Mouse (Mus musculus) midbrain, embryonic 14.5 days (tissue): ENCODE results near the gene Atp6v0c. TPM values are rescaled to one million over a fixed set of nuclear protein-coding genes. Genes with fewer than 3 reads are reported as not detected.

ENCODE experiments used
- ATAC-seq: fragments of 200-750 bp; cut with Nextera tagmentation; 2 replicates; pipeline ENCODE4 v1.8.0; 2017; ENCODE audit warnings: moderate number of reproducible peaks, moderate library complexity; ENCODE audit not compliant: low FRiP score, low TSS enrichment
- DNase-seq: peaks from one replicate; pipeline ENCODE4 v3.0.0-alpha.2; 2015
- H3K27ac ChIP-seq: fragments of 300-500 bp; sonication (generic); replicated peaks from 2 replicates; pipeline ENCODE4 v1.5.1; 2014; ENCODE audit warnings: mild to moderate bottlenecking, low read depth, low read length, moderate library complexity
- H3K27me3 ChIP-seq: fragments of 300-500 bp; sonication (generic); 2 replicates; pipeline ENCODE4 v1.6.1; 2014; ENCODE audit warnings: low read length, control low read depth, mixed read lengths; ENCODE audit not compliant: control insufficient read depth, insufficient read depth
- H3K36me3 ChIP-seq: fragments of 300-500 bp; sonication (generic); 2 replicates; pipeline ENCODE4 v1.6.1; 2014; ENCODE audit warnings: low read length, control low read depth; ENCODE audit not compliant: control insufficient read depth, insufficient read depth
- H3K4me1 ChIP-seq: fragments of 300-500 bp; sonication (generic); 2 replicates; pipeline ENCODE4 v1.6.1; 2014; ENCODE audit warnings: mild to moderate bottlenecking, antibody characterized with exemption, low read length, control low read depth; ENCODE audit not compliant: control insufficient read depth, insufficient read depth
- H3K4me2 ChIP-seq: fragments of 300-500 bp; sonication (generic); 2 replicates; pipeline ENCODE4 v1.6.1; 2014; ENCODE audit warnings: mild to moderate bottlenecking, low read length, moderate library complexity
- H3K4me3 ChIP-seq: fragments of 300-500 bp; sonication (generic); replicated peaks from 2 replicates; pipeline ENCODE4 v1.5.1; 2014; ENCODE audit warnings: low read depth, low read length
- H3K9ac ChIP-seq: fragments of 300-500 bp; sonication (generic); replicated peaks from 2 replicates; pipeline ENCODE4 v1.6.1; 2014; ENCODE audit warnings: mild to moderate bottlenecking, low read length, moderate library complexity
- H3K9me3 ChIP-seq: fragments of 300-500 bp; sonication (generic); 2 replicates; pipeline ENCODE4 v1.6.1; 2016; ENCODE audit warnings: low read length, control low read depth, mixed read lengths; ENCODE audit not compliant: control insufficient read depth
- WGBS: fragments of 180-500 bp; shearing (Covaris S2); extraction: QIAGEN DNeasy Blood & Tissue Kit; methylation state at CpG from one replicate; pipeline ENCODE4 v1.1.7; 2014; 5-methylcytosine and 5-hydroxymethylcytosine counted together
- polyA plus RNA-seq: library from polyadenylated mRNA; unstranded; fragments of >200 nt; fragmentation: Nextera tagmentation; extraction: Ambion mirVana; gene quantifications from 2 replicates; pipeline ENCODE4 v1.2.1, GENCODE M21; 2014

The Atp6v0c gene
- polyA plus RNA-seq, 1 experiment from 2014 or later: 1,214 TPM

GRCm38 (mm10) chr17:24209043-24209915 lies 39.8 kb upstream of the Atp6v0c start, which contains the start of gene Ntn3:
TSS of gene Ntn3 (minus strand) at chr17:24209531.
- peak within 1 kb of the TSS; percentile 44 for H3K4me3 ChIP-seq
- ATAC-seq (peak; percentile 38), DNase-seq (peak; percentile 79)
- H3K9ac ChIP-seq: peak within 1 kb of the TSS; percentile 75
- H3K27ac ChIP-seq: peak within 1 kb of the TSS; percentile 74
- no peaks in the 10 kb centered on the region for H3K9me3 ChIP-seq
- H3K4me1 ChIP-seq: peaks cover 69% of the 10 kb centered on the region
- WGBS: 1% methylated on average over 43 of the region's 43 CpGs
- H3K27me3 ChIP-seq: peaks cover 15% of the 10 kb centered on the region; the same call in 1 of the 2 replicates
- no peaks in the 10 kb centered on the region for H3K36me3 ChIP-seq
- peak within 1 kb of the TSS; percentile 94 for H3K4me2 ChIP-seq

- DNase-seq: peak; percentile 50
- no peak for ATAC-seq
- peak overlapping the region; percentile 74 for H3K27ac ChIP-seq
- H3K36me3 ChIP-seq: no peaks in the 10 kb centered on the region
- H3K9me3 ChIP-seq: no peaks in the 10 kb centered on the region
- peak overlapping the region; percentile 44 for H3K4me3 ChIP-seq
- peak overlapping the region; percentile 75 for H3K9ac ChIP-seq
- peaks cover 76% of the 10 kb centered on the region for H3K4me1 ChIP-seq
- WGBS: 1% methylated on average over 29 of the region's 29 CpGs
- peaks cover 15% of the 10 kb centered on the region; the same call in 1 of the 2 replicates for H3K27me3 ChIP-seq
- H3K4me2 ChIP-seq: peak overlapping the region; percentile 94
Measured at GRCm38 (mm10) chr17:24208641-24209042, 39.1 kb upstream of the Atp6v0c start.

GRCm38 (mm10) chr17:24207768-24208640 lies 38.5 kb upstream of the Atp6v0c start:
- Histone ChIP-seq H3K9ac (peak overlapping the region; percentile 75), H3K27ac (no peak overlapping the region), H3K36me3 (no peaks in the 10 kb centered on the region), H3K4me3 (peak overlapping the region; percentile 44), H3K27me3 (peaks cover 15% of the 10 kb centered on the region; the same call in 1 of the 2 replicates), H3K4me2 (peak overlapping the region; percentile 94), H3K4me1 (peaks cover 82% of the 10 kb centered on the region), H3K9me3 (no peaks in the 10 kb centered on the region)
- WGBS: 55% methylated on average over 34 of the region's 34 CpGs
- ATAC-seq: no peak
- DNase-seq: no peak

GRCm38 (mm10) chr17:24206451-24207351 lies 37.2 kb upstream of the Atp6v0c start:
- WGBS: 4% methylated on average over 62 of the region's 62 CpGs
- Histone ChIP-seq H3K27ac (peak overlapping the region; percentile 66), H3K9ac (peak overlapping the region; percentile 61; the same call in 1 of the 2 replicates), H3K4me1 (peaks cover 82% of the 10 kb centered on the region), H3K9me3 (no peaks in the 10 kb centered on the region), H3K36me3 (no peaks in the 10 kb centered on the region), H3K27me3 (peaks cover 15% of the 10 kb centered on the region; the same call in 1 of the 2 replicates), H3K4me3 (peak overlapping the region; percentile 74), H3K4me2 (peak overlapping the region; percentile 94)
- DNase-seq (peak; percentile 78), ATAC-seq (no peak)

GRCm38 (mm10) chr17:24205908-24206361 lies 36.4 kb upstream of the Atp6v0c start:
- H3K4me1 ChIP-seq: peaks cover 74% of the 10 kb centered on the region
- peak; percentile 67 for DNase-seq
- H3K4me2 ChIP-seq: peak overlapping the region; percentile 94
- peak; percentile 34 for ATAC-seq
- H3K9ac ChIP-seq: peak overlapping the region; percentile 87
- no peaks in the 10 kb centered on the region for H3K36me3 ChIP-seq
- H3K4me3 ChIP-seq: peak overlapping the region; percentile 74
- H3K27ac ChIP-seq: peak overlapping the region; percentile 77
- peaks cover 15% of the 10 kb centered on the region; the same call in 1 of the 2 replicates for H3K27me3 ChIP-seq
- H3K9me3 ChIP-seq: no peaks in the 10 kb centered on the region
- 5% methylated on average over 15 of the region's 15 CpGs for WGBS

- Histone ChIP-seq H3K4me2 (peak within 1 kb of the TSS; percentile 94), H3K36me3 (no peaks in the 10 kb centered on the region), H3K4me3 (peak within 1 kb of the TSS; percentile 74), H3K27me3 (peaks cover 15% of the 10 kb centered on the region; the same call in 1 of the 2 replicates), H3K27ac (peak within 1 kb of the TSS; percentile 77), H3K9me3 (no peaks in the 10 kb centered on the region), H3K9ac (peak within 1 kb of the TSS; percentile 87), H3K4me1 (peaks cover 71% of the 10 kb centered on the region)
- WGBS: under 1% methylated on average over 65 of the region's 65 CpGs
- peak; percentile 84 for ATAC-seq
- peak; percentile 98 for DNase-seq
Measured at GRCm38 (mm10) chr17:24205284-24205888, 35.9 kb upstream of the Atp6v0c start, which contains the start of gene Tbc1d24. TSS of gene Tbc1d24 (minus strand) at chr17:24205562.

GRCm38 (mm10) chr17:24204846-24205245 lies 35.3 kb upstream of the Atp6v0c start:
- Histone ChIP-seq H3K4me2 (peak overlapping the region; percentile 94), H3K4me3 (peak overlapping the region; percentile 74), H3K36me3 (no peaks in the 10 kb centered on the region), H3K27me3 (peaks cover 15% of the 10 kb centered on the region; the same call in 1 of the 2 replicates), H3K27ac (peak overlapping the region; percentile 57), H3K4me1 (peaks cover 68% of the 10 kb centered on the region), H3K9me3 (no peaks in the 10 kb centered on the region), H3K9ac (peak overlapping the region; percentile 87)
- DNase-seq (no peak), ATAC-seq (no peak)
- WGBS: 11% methylated on average over 7 of the region's 7 CpGs
